Mouse (Mus musculus): ENCODE results near the gene Etl4. TPM values are rescaled to one million over a fixed set of nuclear protein-coding genes. Genes with fewer than 3 reads are reported as not detected.

Etl4 gene
- polyA plus RNA-seq, 1 experiment from 2014 or later, result 76.7 TPM

GRCm38 (mm10) chr2:20443671-20444440 is 534.3 kb downstream of the Etl4 start:
- no peak overlapping the region for H3K4me3 ChIP-seq (ENCODE audit: low read depth, low read length)
- H3K27me3 ChIP-seq (ENCODE audit: control insufficient read depth, insufficient read depth, low read length), result no peaks in the 10 kb centered on the region
- H3K4me2 ChIP-seq (replicated peaks; ENCODE audit: low read depth, low read length), result peak overlapping the region; percentile 18
- H3K36me3 ChIP-seq (ENCODE audit: control insufficient read depth, insufficient read depth, low read length), result no peaks in the 10 kb centered on the region
- 25% methylated on average over 10 of the region's 10 CpGs for WGBS
- H3K9me3 ChIP-seq (ENCODE audit: control insufficient read depth, low read depth, low read length), result no peaks in the 10 kb centered on the region
- peak overlapping the region; percentile 56; the same call in 1 of the 2 replicates for H3K27ac ChIP-seq (ENCODE audit: low read length)
- H3K9ac ChIP-seq (replicated peaks; ENCODE audit: low read depth, low read length), result no peak overlapping the region
- peak; percentile 59; the same call in 1 of the 2 replicates for ATAC-seq (ENCODE audit: insufficient number of reproducible peaks, insufficient read depth, low FRiP score, low read depth)
- H3K4me1 ChIP-seq (ENCODE audit: control insufficient read depth, insufficient read depth, low read length), result peaks cover 17% of the 10 kb centered on the region

- H3K27me3 ChIP-seq (ENCODE audit: control insufficient read depth, insufficient read depth, low read length), result no peaks in the 10 kb centered on the region
- no peak overlapping the region for H3K4me3 ChIP-seq (ENCODE audit: low read depth, low read length)
- H3K4me2 ChIP-seq (replicated peaks; ENCODE audit: low read depth, low read length), result no peak overlapping the region; the same call in 1 of the 2 replicates
- ATAC-seq (ENCODE audit: insufficient number of reproducible peaks, insufficient read depth, low FRiP score, low read depth), result peak; percentile 53; the same call in 1 of the 2 replicates
- H3K36me3 ChIP-seq (ENCODE audit: control insufficient read depth, insufficient read depth, low read length), result no peaks in the 10 kb centered on the region
- H3K9ac ChIP-seq (replicated peaks; ENCODE audit: low read depth, low read length), result no peak overlapping the region
- peaks cover 17% of the 10 kb centered on the region for H3K4me1 ChIP-seq (ENCODE audit: control insufficient read depth, insufficient read depth, low read length)
- WGBS, result 54% methylated on average over 17 of the region's 17 CpGs
- peak overlapping the region; percentile 66; the same call in 1 of the 2 replicates for H3K27ac ChIP-seq (ENCODE audit: low read length)
- H3K9me3 ChIP-seq (ENCODE audit: control insufficient read depth, low read depth, low read length), result no peaks in the 10 kb centered on the region
Observed at GRCm38 (mm10) chr2:20445156-20446155, 535.9 kb downstream of the Etl4 start.

GRCm38 (mm10) chr2:20446180-20446579 is 536.6 kb downstream of the Etl4 start:
- H3K27me3 ChIP-seq (ENCODE audit: control insufficient read depth, insufficient read depth, low read length), result no peaks in the 10 kb centered on the region
- H3K36me3 ChIP-seq (ENCODE audit: control insufficient read depth, insufficient read depth, low read length), result no peaks in the 10 kb centered on the region
- WGBS, result 67% methylated on average over 4 of the region's 4 CpGs
- H3K9ac ChIP-seq (replicated peaks; ENCODE audit: low read depth, low read length), result no peak overlapping the region
- H3K9me3 ChIP-seq (ENCODE audit: control insufficient read depth, low read depth, low read length), result no peaks in the 10 kb centered on the region
- no peak overlapping the region for H3K4me3 ChIP-seq (ENCODE audit: low read depth, low read length)
- ATAC-seq (ENCODE audit: insufficient number of reproducible peaks, insufficient read depth, low FRiP score, low read depth), result no peak
- H3K27ac ChIP-seq (ENCODE audit: low read length), result 0 out of 2 replicates have a peak overlapping the region, but pooled peaks have one; percentile 66
- H3K4me1 ChIP-seq (ENCODE audit: control insufficient read depth, insufficient read depth, low read length), result peaks cover 17% of the 10 kb centered on the region
- no peak overlapping the region for H3K4me2 ChIP-seq (replicated peaks; ENCODE audit: low read depth, low read length)

- Histone ChIP-seq H3K36me3 (ENCODE audit: control insufficient read depth, insufficient read depth, low read length) (no peaks in the 10 kb centered on the region), H3K4me3 (ENCODE audit: low read depth, low read length) (no peak overlapping the region), H3K4me2 (replicated peaks; ENCODE audit: low read depth, low read length) (no peak overlapping the region), H3K27me3 (ENCODE audit: control insufficient read depth, insufficient read depth, low read length) (no peaks in the 10 kb centered on the region), H3K9me3 (ENCODE audit: control insufficient read depth, low read depth, low read length) (no peaks in the 10 kb centered on the region), H3K9ac (replicated peaks; ENCODE audit: low read depth, low read length) (no peak overlapping the region), H3K27ac (ENCODE audit: low read length) (no peak overlapping the region), H3K4me1 (ENCODE audit: control insufficient read depth, insufficient read depth, low read length) (no peaks in the 10 kb centered on the region)
- ATAC-seq (ENCODE audit: insufficient number of reproducible peaks, insufficient read depth, low FRiP score, low read depth), result no peak
- WGBS, result 18% methylated on average over 3 of the region's 3 CpGs
Observed at GRCm38 (mm10) chr2:20450945-20451344, 541.4 kb downstream of the Etl4 start.

- Histone ChIP-seq H3K4me1 (ENCODE audit: control insufficient read depth, insufficient read depth, low read length) (no peaks in the 10 kb centered on the region), H3K4me3 (ENCODE audit: low read depth, low read length) (no peak overlapping the region), H3K27ac (ENCODE audit: low read length) (no peak overlapping the region; the same call in 1 of the 2 replicates), H3K9me3 (ENCODE audit: control insufficient read depth, low read depth, low read length) (no peaks in the 10 kb centered on the region), H3K4me2 (replicated peaks; ENCODE audit: low read depth, low read length) (no peak overlapping the region), H3K36me3 (ENCODE audit: control insufficient read depth, insufficient read depth, low read length) (no peaks in the 10 kb centered on the region), H3K27me3 (ENCODE audit: control insufficient read depth, insufficient read depth, low read length) (no peaks in the 10 kb centered on the region), H3K9ac (replicated peaks; ENCODE audit: low read depth, low read length) (no peak overlapping the region)
- 25% methylated on average over 3 of the region's 3 CpGs for WGBS
- ATAC-seq (ENCODE audit: insufficient number of reproducible peaks, insufficient read depth, low FRiP score, low read depth), result peak; percentile 67; the same call in 1 of the 2 replicates
Observed at GRCm38 (mm10) chr2:20453506-20454206, 544.1 kb downstream of the Etl4 start.

GRCm38 (mm10) chr2:20479199-20479598 is 569.6 kb downstream of the Etl4 start:
- Histone ChIP-seq H3K27ac (ENCODE audit: low read length) (no peak overlapping the region), H3K4me2 (replicated peaks; ENCODE audit: low read depth, low read length) (no peak overlapping the region), H3K4me1 (ENCODE audit: control insufficient read depth, insufficient read depth, low read length) (no peaks in the 10 kb centered on the region), H3K9ac (replicated peaks; ENCODE audit: low read depth, low read length) (no peak overlapping the region), H3K9me3 (ENCODE audit: control insufficient read depth, low read depth, low read length) (no peaks in the 10 kb centered on the region), H3K4me3 (ENCODE audit: low read depth, low read length) (no peak overlapping the region), H3K27me3 (ENCODE audit: control insufficient read depth, insufficient read depth, low read length) (no peaks in the 10 kb centered on the region), H3K36me3 (ENCODE audit: control insufficient read depth, insufficient read depth, low read length) (no peaks in the 10 kb centered on the region)
- 87% methylated on average over 2 of the region's 2 CpGs for WGBS
- no peak for ATAC-seq (ENCODE audit: insufficient number of reproducible peaks, insufficient read depth, low FRiP score, low read depth)

GRCm38 (mm10) chr2:20486137-20486788 is 576.7 kb downstream of the Etl4 start:
- H3K27me3 ChIP-seq (ENCODE audit: control insufficient read depth, insufficient read depth, low read length), result no peaks in the 10 kb centered on the region
- WGBS, result 52% methylated on average over 2 of the region's 2 CpGs

More at GRCm38 (mm10) chr2:20486137-20486788, 576.7 kb downstream of the Etl4 start:
- Histone ChIP-seq H3K9ac (replicated peaks; ENCODE audit: low read depth, low read length) (no peak overlapping the region), H3K27ac (ENCODE audit: low read length) (no peak overlapping the region), H3K36me3 (ENCODE audit: control insufficient read depth, insufficient read depth, low read length) (no peaks in the 10 kb centered on the region), H3K4me2 (replicated peaks; ENCODE audit: low read depth, low read length) (no peak overlapping the region), H3K9me3 (ENCODE audit: control insufficient read depth, low read depth, low read length) (no peaks in the 10 kb centered on the region), H3K4me1 (ENCODE audit: control insufficient read depth, insufficient read depth, low read length) (no peaks in the 10 kb centered on the region), H3K4me3 (ENCODE audit: low read depth, low read length) (no peak overlapping the region)
- ATAC-seq (ENCODE audit: insufficient number of reproducible peaks, insufficient read depth, low FRiP score, low read depth), result no peak

Measured in stomach, embryonic 14.5 days (tissue).